Mouse (Mus musculus) midbrain, embryonic 10.5 days (tissue): Measurements from ENCODE around the gene Rundc3a. TPM values are rescaled to one million over a fixed set of nuclear protein-coding genes. Genes with fewer than 3 reads are reported as not detected.

Experiments used
- DNase-seq: peaks from one replicate; pipeline ENCODE4 v3.0.0-alpha.2; 2017; ENCODE audit warnings: low spot score
- H3K27ac ChIP-seq: fragments of 300-500 bp; sonication (generic); replicated peaks from 2 replicates; pipeline ENCODE4 v1.5.1; 2016; ENCODE audit warnings: mild to moderate bottlenecking
- H3K27me3 ChIP-seq: fragments of 300-500 bp; sonication (generic); 2 replicates; pipeline ENCODE4 v1.6.1; 2016; ENCODE audit warnings: low read depth, mild to moderate bottlenecking; ENCODE audit not compliant: poor library complexity, severe bottlenecking
- H3K36me3 ChIP-seq: fragments of 300-500 bp; sonication (generic); 2 replicates; pipeline ENCODE4 v1.6.1; 2016; ENCODE audit warnings: mild to moderate bottlenecking, moderate library complexity
- H3K4me1 ChIP-seq: fragments of 300-500 bp; sonication (generic); 2 replicates; pipeline ENCODE4 v1.6.1; 2016
- H3K4me3 ChIP-seq: fragments of 300-500 bp; sonication (generic); 2 replicates; pipeline ENCODE4 v1.5.1; 2016; ENCODE audit warnings: mild to moderate bottlenecking, moderate library complexity
- H3K9me3 ChIP-seq: fragments of 300-500 bp; sonication (generic); replicated peaks from 2 replicates; pipeline ENCODE4 v1.6.1; 2016; ENCODE audit warnings: mild to moderate bottlenecking
- WGBS: fragments of 180-500 bp; shearing (Covaris S2); methylation state at CpG from one replicate; pipeline ENCODE4 v1.1.7; 2016; 5-methylcytosine and 5-hydroxymethylcytosine counted together
- polyA plus RNA-seq: library from polyadenylated mRNA; unstranded; fragments of >200 nt; fragmentation: Nextera tagmentation; extraction: Ambion mirVana; gene quantifications from 2 replicates; pipeline ENCODE4 v1.2.1, GENCODE M21; 2016

Rundc3a gene
- polyA plus RNA-seq, 1 experiment from 2014 or later: 21.5 TPM

- peaks cover 38% of the 10 kb centered on the region for H3K4me1 ChIP-seq
- H3K27me3 ChIP-seq: peaks cover 36% of the 10 kb centered on the region
- no peak overlapping the region for H3K4me3 ChIP-seq
- DNase-seq: no peak
- H3K27ac ChIP-seq: peak overlapping the region; percentile 19; the same call in 1 of the 2 replicates
- no peaks in the 10 kb centered on the region for H3K9me3 ChIP-seq
- 91% methylated on average over 12 of the region's 12 CpGs for WGBS
- no peaks in the 10 kb centered on the region for H3K36me3 ChIP-seq
Observed at GRCm38 (mm10) chr11:102371926-102372685, 21.1 kb upstream of the Rundc3a start.

- no peak overlapping the region for H3K4me3 ChIP-seq
- H3K36me3 ChIP-seq: no peaks in the 10 kb centered on the region
Observed at GRCm38 (mm10) chr11:102372936-102373335, 20.3 kb upstream of the Rundc3a start.

GRCm38 (mm10) chr11:102373646-102374045 is 19.6 kb upstream of the Rundc3a start:
- WGBS: 23% methylated on average over 2 of the region's 2 CpGs
- Histone ChIP-seq H3K36me3 (no peaks in the 10 kb centered on the region), H3K4me3 (no peak overlapping the region), H3K27ac (0 out of 2 replicates have a peak overlapping the region, but pooled peaks have one; percentile 19), H3K4me1 (peaks cover 35% of the 10 kb centered on the region), H3K9me3 (no peaks in the 10 kb centered on the region; the same call in 1 of the 2 replicates), H3K27me3 (peaks cover 36% of the 10 kb centered on the region)
- DNase-seq: no peak

More at GRCm38 (mm10) chr11:102372936-102373335, 20.3 kb upstream of the Rundc3a start:
- Histone ChIP-seq H3K27ac (peak overlapping the region; percentile 19; the same call in 1 of the 2 replicates), H3K4me1 (peaks cover 35% of the 10 kb centered on the region), H3K27me3 (peaks cover 36% of the 10 kb centered on the region), H3K9me3 (no peaks in the 10 kb centered on the region)
- 43% methylated on average over 14 of the region's 14 CpGs for WGBS
- no peak for DNase-seq

- no peak overlapping the region for H3K4me3 ChIP-seq
- WGBS: 74% methylated on average over 7 of the region's 7 CpGs
- H3K4me1 ChIP-seq: peaks cover 35% of the 10 kb centered on the region
Observed at GRCm38 (mm10) chr11:102374108-102374725, 19.0 kb upstream of the Rundc3a start.

GRCm38 (mm10) chr11:102375196-102376173 is 17.7 kb upstream of the Rundc3a start:
- Histone ChIP-seq H3K36me3 (no peaks in the 10 kb centered on the region), H3K9me3 (no peaks in the 10 kb centered on the region; the same call in 1 of the 2 replicates), H3K27ac (peak overlapping the region; percentile 82), H3K4me1 (peaks cover 29% of the 10 kb centered on the region), H3K27me3 (peaks cover 36% of the 10 kb centered on the region), H3K4me3 (peak overlapping the region; percentile 48)
- peak; percentile 63 for DNase-seq
- 4% methylated on average over 23 of the region's 23 CpGs for WGBS

More at GRCm38 (mm10) chr11:102374108-102374725, 19.0 kb upstream of the Rundc3a start:
- no peaks in the 10 kb centered on the region; the same call in 1 of the 2 replicates for H3K9me3 ChIP-seq
- H3K27ac ChIP-seq: no peak overlapping the region
- no peaks in the 10 kb centered on the region for H3K36me3 ChIP-seq
- no peak for DNase-seq
- peaks cover 36% of the 10 kb centered on the region for H3K27me3 ChIP-seq

GRCm38 (mm10) chr11:102376196-102376835 is 16.9 kb upstream of the Rundc3a start:
- WGBS: 8% methylated on average over 8 of the region's 8 CpGs
- Histone ChIP-seq H3K27me3 (peaks cover 36% of the 10 kb centered on the region), H3K9me3 (no peaks in the 10 kb centered on the region; the same call in 1 of the 2 replicates), H3K4me1 (peaks cover 29% of the 10 kb centered on the region), H3K4me3 (peak overlapping the region; percentile 48), H3K36me3 (no peaks in the 10 kb centered on the region), H3K27ac (peak overlapping the region; percentile 82)
- DNase-seq: no peak

GRCm38 (mm10) chr11:102377186-102377585 is 16.0 kb upstream of the Rundc3a start:
- H3K36me3 ChIP-seq: no peaks in the 10 kb centered on the region
- H3K27ac ChIP-seq: no peak overlapping the region
- no peak overlapping the region for H3K4me3 ChIP-seq
- WGBS: 63% methylated on average over 12 of the region's 12 CpGs
- peaks cover 33% of the 10 kb centered on the region for H3K27me3 ChIP-seq
- no peaks in the 10 kb centered on the region; the same call in 1 of the 2 replicates for H3K9me3 ChIP-seq
- no peak for DNase-seq
- peaks cover 29% of the 10 kb centered on the region for H3K4me1 ChIP-seq

- 85% methylated on average over 5 of the region's 5 CpGs for WGBS
- Histone ChIP-seq H3K27ac (no peak overlapping the region), H3K36me3 (no peaks in the 10 kb centered on the region), H3K4me1 (peaks cover 17% of the 10 kb centered on the region), H3K4me3 (no peak overlapping the region), H3K9me3 (no peaks in the 10 kb centered on the region; the same call in 1 of the 2 replicates), H3K27me3 (peaks cover 6% of the 10 kb centered on the region; the same call in 1 of the 2 replicates)
- no peak for DNase-seq
Observed at GRCm38 (mm10) chr11:102380091-102380490, 13.1 kb upstream of the Rundc3a start.

- Histone ChIP-seq H3K4me3 (no peak overlapping the region), H3K27ac (no peak overlapping the region), H3K9me3 (no peaks in the 10 kb centered on the region; the same call in 1 of the 2 replicates), H3K27me3 (0 out of 2 replicates have a peak, but pooled peaks cover 2% of the 10 kb centered on the region), H3K4me1 (peaks cover 2% of the 10 kb centered on the region), H3K36me3 (no peaks in the 10 kb centered on the region)
- WGBS: 52% methylated on average over 4 of the region's 4 CpGs
- no peak for DNase-seq
Observed at GRCm38 (mm10) chr11:102381341-102382100, 11.7 kb upstream of the Rundc3a start.

GRCm38 (mm10) chr11:102382794-102383193 is 10.4 kb upstream of the Rundc3a start:
- no peak overlapping the region for H3K4me3 ChIP-seq
- H3K27me3 ChIP-seq: no peaks in the 10 kb centered on the region
- no peaks in the 10 kb centered on the region; the same call in 1 of the 2 replicates for H3K4me1 ChIP-seq
- DNase-seq: no peak
- H3K36me3 ChIP-seq: no peaks in the 10 kb centered on the region
- WGBS: 89% methylated on average over 3 of the region's 3 CpGs
- H3K9me3 ChIP-seq: no peaks in the 10 kb centered on the region; the same call in 1 of the 2 replicates
- no peak overlapping the region for H3K27ac ChIP-seq
